Mouse (Mus musculus): ENCODE measurements at regions not wholly inside any gene's neighbourhood (a gene's known extent, or its start where the extent isn't known, plus 50 kb on each side); places are given as distances from the start of the nearest gene placed in this dataset.

DNA sequence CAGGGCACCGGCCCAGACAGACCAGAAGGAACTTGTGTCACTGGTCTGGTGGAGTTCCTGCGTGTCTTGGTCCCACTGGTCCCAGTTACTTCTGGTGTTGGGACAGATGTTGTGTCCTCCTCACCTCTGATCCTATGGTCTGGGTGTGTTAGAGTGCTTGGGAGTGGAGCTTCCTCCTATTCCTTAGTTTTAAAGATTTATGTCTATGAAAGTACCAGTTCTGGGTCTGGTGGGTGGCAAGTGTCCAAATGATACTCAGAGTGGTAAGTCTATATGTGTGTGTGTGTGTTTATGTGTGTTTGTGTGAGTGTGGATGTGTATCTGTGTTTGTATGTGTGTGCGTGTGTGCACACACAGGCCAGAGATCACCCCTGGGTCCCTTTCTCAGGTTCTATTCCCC is 79.9 kb upstream of the Tpm1 start:
- no peak for TF ChIP-seq CTCF (IDR thresholded peaks at IDR 0.05; ENCODE audit: borderline replicate concordance, control insufficient read depth, extremely low read depth, insufficient read depth, low read length, poor library complexity)
- no peak for TF ChIP-seq POLR2A (IDR thresholded peaks at IDR 0.05; ENCODE audit: control insufficient read depth, extremely low read depth, insufficient read depth, low read length, poor library complexity)

Measured in thymus, adult 2 months (tissue).